Mouse (Mus musculus) E14TG2a.4 (cell line): ENCODE measurements at regions not wholly inside any gene's neighbourhood (a gene's known extent, or its start where the extent isn't known, plus 50 kb on each side); places are given as distances from the start of the nearest gene placed in this dataset.

Experiments
- H3K27me3 ChIP-seq: 2 replicates; pipeline ENCODE4 v1.6.1; 2014; ENCODE audit warnings: low read length, control low read depth; ENCODE audit not compliant: insufficient read depth
- H3K36me3 ChIP-seq: 2 replicates; pipeline ENCODE4 v1.6.1; 2014; ENCODE audit warnings: low read length, control low read depth; ENCODE audit not compliant: insufficient read depth
- H3K4me1 ChIP-seq: replicated peaks from 2 replicates; pipeline ENCODE4 v1.6.1; 2014; ENCODE audit warnings: low read depth, low read length, control low read depth
- H3K4me3 ChIP-seq: replicated peaks from 2 replicates; pipeline ENCODE4 v1.5.1; 2014; ENCODE audit warnings: mild to moderate bottlenecking, low read length
- H3K9me3 ChIP-seq: 2 replicates; pipeline ENCODE4 v1.6.1; 2014; ENCODE audit warnings: low read length, control low read depth
- CTCF ChIP-seq: conservative IDR thresholded peaks from 2 replicates; pipeline ENCODE4 v1.5.1; 2014; ENCODE audit warnings: low read length
- NANOG ChIP-seq: IDR thresholded peaks from 2 replicates; pipeline ENCODE4 v1.6.1; 2014; ENCODE audit warnings: borderline replicate concordance, low read length, mixed read lengths
- POU5F1 ChIP-seq: IDR thresholded peaks from 2 replicates; pipeline ENCODE4 v1.6.1; 2014; ENCODE audit warnings: low read length, borderline replicate concordance

GRCm38 (mm10) chr11:112728154-112728952 lies 53.7 kb upstream of the Sox9 start:
- H3K4me1 ChIP-seq: peaks cover 5% of the 10 kb centered on the region; the same call in 1 of the 2 replicates
- TF ChIP-seq NANOG: no peak
- no peak for TF ChIP-seq POU5F1
- TF ChIP-seq CTCF: no peak
- no peaks in the 10 kb centered on the region for H3K9me3 ChIP-seq
- H3K27me3 ChIP-seq: peaks cover 7% of the 10 kb centered on the region
- H3K4me3 ChIP-seq: no peak overlapping the region
- no peaks in the 10 kb centered on the region for H3K36me3 ChIP-seq
